Mouse (Mus musculus) neural tube, embryonic 11.5 days (tissue): ENCODE results near the gene Psmd3. TPM values are rescaled to one million over a fixed set of nuclear protein-coding genes. Genes with fewer than 3 reads are reported as not detected.
"Not testable (repeated sequence)": the region's sequence is repeated elsewhere in the genome, so short reads cannot be mapped to it uniquely, and the experiment has no call there.

Source experiments
- ATAC-seq: fragments of 200-750 bp; cut with Nextera tagmentation; 2 replicates; pipeline ENCODE4 v1.8.0; 2017; ENCODE audit warnings: moderate number of reproducible peaks, mild to moderate bottlenecking, moderate TSS enrichment, moderate library complexity; ENCODE audit not compliant: insufficient read depth, low FRiP score, low TSS enrichment
- DNase-seq: peaks from one replicate; pipeline ENCODE4 v3.0.0-alpha.2; 2015; ENCODE audit warnings: low spot score
- H3K27ac ChIP-seq: fragments of 300-500 bp; sonication (generic); 2 replicates; pipeline ENCODE4 v1.5.1; 2014; ENCODE audit warnings: low read depth, mild to moderate bottlenecking, low read length
- H3K27me3 ChIP-seq: fragments of 300-500 bp; sonication (generic); 2 replicates; pipeline ENCODE4 v1.6.1; 2014; ENCODE audit warnings: mild to moderate bottlenecking, low read length, mixed read lengths; ENCODE audit not compliant: control insufficient read depth, insufficient read depth
- H3K36me3 ChIP-seq: fragments of 300-500 bp; sonication (generic); 2 replicates; pipeline ENCODE4 v1.6.1; 2014; ENCODE audit warnings: mild to moderate bottlenecking, low read length, moderate library complexity, mixed read lengths; ENCODE audit not compliant: control insufficient read depth, insufficient read depth
- H3K4me1 ChIP-seq: fragments of 300-500 bp; sonication (generic); 2 replicates; pipeline ENCODE4 v1.6.1; 2014; ENCODE audit warnings: low read length, mixed read lengths; ENCODE audit not compliant: control insufficient read depth, insufficient read depth
- H3K4me2 ChIP-seq: fragments of 300-500 bp; sonication (generic); 2 replicates; pipeline ENCODE4 v1.6.1; 2014; ENCODE audit warnings: low read depth, mild to moderate bottlenecking, moderate library complexity
- H3K4me3 ChIP-seq: fragments of 300-500 bp; sonication (generic); 2 replicates; pipeline ENCODE4 v1.5.1; 2014; ENCODE audit warnings: low read depth, low read length
- H3K9ac ChIP-seq: fragments of 300-500 bp; sonication (generic); 2 replicates; pipeline ENCODE4 v1.6.1; 2014; ENCODE audit warnings: mild to moderate bottlenecking, low read length
- H3K9me3 ChIP-seq: fragments of 300-500 bp; sonication (generic); 2 replicates; pipeline ENCODE4 v1.6.1; 2016; ENCODE audit warnings: low read length; ENCODE audit not compliant: control insufficient read depth
- WGBS: fragments of 180-500 bp; shearing (Covaris S2); extraction: QIAGEN DNeasy Blood & Tissue Kit; methylation state at CpG from one replicate; pipeline ENCODE4 v1.1.7; 2014; 5-methylcytosine and 5-hydroxymethylcytosine counted together
- polyA plus RNA-seq: library from polyadenylated mRNA; unstranded; fragments of >200 nt; fragmentation: Nextera tagmentation; extraction: Ambion mirVana; gene quantifications from 2 replicates; pipeline ENCODE4 v1.2.1, GENCODE M21; 2014

The Psmd3 gene
- polyA plus RNA-seq, 1 experiment from 2014 or later, result 172 TPM

DNA sequence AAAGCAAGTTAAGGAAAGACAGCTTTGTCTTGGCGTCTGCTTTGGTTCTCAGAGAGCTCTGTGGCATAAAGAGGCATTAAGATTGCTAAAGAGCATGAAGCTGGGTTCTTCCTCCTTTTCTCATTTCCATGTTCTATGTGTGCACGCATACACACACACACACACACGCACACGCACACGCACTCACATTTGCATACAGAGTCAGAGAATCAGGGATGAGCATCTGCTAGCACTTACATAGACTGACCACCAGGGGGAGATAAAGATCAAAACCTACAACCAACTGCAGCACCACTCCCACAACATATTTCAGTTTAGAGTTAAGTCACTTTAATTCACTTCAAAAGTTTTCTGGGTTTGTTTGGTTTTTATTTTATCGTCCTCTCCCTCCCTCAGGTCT is 21.8 kb upstream of the Psmd3 start:
- peak; percentile 49 for DNase-seq
- no peak overlapping the region for H3K4me2 ChIP-seq
- no peak overlapping the region for H3K9ac ChIP-seq
- H3K36me3 ChIP-seq, result no peaks in the 10 kb centered on the region
- H3K4me3 ChIP-seq, result no peak overlapping the region
- no peaks in the 10 kb centered on the region for H3K4me1 ChIP-seq
- no peaks in the 10 kb centered on the region for H3K27me3 ChIP-seq
- no peak for ATAC-seq
- WGBS, result 11% methylated on average over 6 of the region's 6 CpGs
- H3K9me3 ChIP-seq, result no peaks in the 10 kb centered on the region
- no peak overlapping the region for H3K27ac ChIP-seq

DNA sequence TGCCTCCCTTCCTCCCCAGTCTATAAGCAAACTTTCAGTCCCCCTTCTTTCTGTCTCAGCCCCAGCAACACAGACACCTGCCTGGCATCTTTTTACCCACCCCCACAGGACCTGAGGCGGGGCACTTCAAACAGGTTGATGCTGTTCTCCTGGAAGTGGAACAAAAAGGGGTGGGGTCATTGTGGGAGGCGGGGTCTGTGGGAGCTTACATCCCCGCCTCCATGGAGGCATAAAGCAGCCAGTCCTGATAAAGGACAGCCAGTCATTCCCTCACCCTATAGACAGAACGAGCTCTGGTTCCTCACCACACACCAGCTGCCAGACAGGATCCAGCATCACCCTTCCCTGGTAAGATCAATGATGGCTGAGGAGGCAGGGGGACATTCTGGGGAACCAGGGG is 18.3 kb upstream of the Psmd3 start, which contains the start of gene Gsdma:
Gene Gsdma, plus strand, starts transcription at position 261 of the 400 bp plus-strand sequence.
- Histone ChIP-seq H3K36me3 (no peaks in the 10 kb centered on the region), H3K4me1 (no peaks in the 10 kb centered on the region), H3K4me2 (no peak within 1 kb of the TSS), H3K9ac (no peak within 1 kb of the TSS), H3K9me3 (no peaks in the 10 kb centered on the region), H3K27me3 (no peaks in the 10 kb centered on the region), H3K4me3 (no peak within 1 kb of the TSS), H3K27ac (no peak within 1 kb of the TSS)
- no peak for DNase-seq
- ATAC-seq, result no peak
- 29% methylated on average over 4 of the region's 4 CpGs for WGBS

DNA sequence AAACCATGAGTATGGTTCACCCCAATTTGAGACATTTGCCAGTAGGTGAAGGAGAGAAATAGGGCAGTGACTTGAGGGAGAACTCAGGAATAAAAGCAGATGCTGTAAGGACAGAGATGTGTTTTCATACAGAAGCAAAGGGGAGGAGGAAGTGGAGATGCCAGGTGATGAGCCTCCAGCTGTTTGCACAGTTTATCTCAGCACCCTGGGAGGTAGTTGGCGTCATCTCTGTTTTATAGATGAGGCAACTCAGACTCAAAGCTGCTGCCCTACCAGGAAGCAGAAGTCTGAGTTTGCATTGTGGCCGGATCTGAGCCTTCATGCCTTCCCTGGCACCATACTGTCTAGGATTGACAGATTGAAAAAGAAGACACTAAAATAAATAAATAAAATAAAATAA is 13.4 kb upstream of the Psmd3 start:
- WGBS, result 74% methylated on average over 2 of the region's 2 CpGs
- Histone ChIP-seq H3K27ac (no peak overlapping the region), H3K4me3 (no peak overlapping the region), H3K4me1 (no peaks in the 10 kb centered on the region), H3K4me2 (no peak overlapping the region), H3K27me3 (no peaks in the 10 kb centered on the region), H3K9ac (no peak overlapping the region), H3K9me3 (no peaks in the 10 kb centered on the region), H3K36me3 (no peaks in the 10 kb centered on the region)
- DNase-seq, result no peak
- ATAC-seq, result no peak

DNA sequence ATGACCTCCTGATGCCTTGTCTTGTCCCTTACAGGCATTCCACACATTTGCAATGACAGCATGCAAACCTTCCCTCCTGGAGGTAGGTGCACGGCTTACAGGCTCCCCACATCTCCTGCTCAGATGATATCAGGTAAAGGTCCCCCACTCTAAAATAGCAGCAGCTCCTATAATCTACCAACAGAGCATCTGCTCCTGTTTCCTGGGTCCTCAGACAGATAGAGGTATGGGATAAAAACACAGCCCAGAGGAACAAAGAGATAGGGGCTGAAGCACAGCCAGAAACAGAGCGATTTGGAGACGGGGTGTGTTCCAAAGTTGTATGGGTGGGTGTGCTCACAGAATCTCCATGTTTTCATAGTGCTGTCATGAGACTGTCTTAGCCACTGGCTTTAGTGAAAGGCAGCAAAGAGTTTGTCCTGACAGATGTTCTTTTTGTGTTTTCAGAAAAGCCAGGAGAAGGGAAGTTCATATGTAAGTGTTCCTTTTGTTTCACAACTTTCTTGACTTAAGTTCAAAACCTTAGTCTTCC is 11.0 kb upstream of the Psmd3 start:
- WGBS, result 72% methylated on average over 3 of the region's 3 CpGs
- H3K27me3 ChIP-seq, result no peaks in the 10 kb centered on the region
- no peak for ATAC-seq
- no peaks in the 10 kb centered on the region for H3K4me1 ChIP-seq
- no peak for DNase-seq
- H3K36me3 ChIP-seq, result no peaks in the 10 kb centered on the region
- no peaks in the 10 kb centered on the region for H3K9me3 ChIP-seq
- no peak overlapping the region for H3K4me2 ChIP-seq
- H3K9ac ChIP-seq, result no peak overlapping the region
- no peak overlapping the region for H3K4me3 ChIP-seq
- H3K27ac ChIP-seq, result no peak overlapping the region

DNA sequence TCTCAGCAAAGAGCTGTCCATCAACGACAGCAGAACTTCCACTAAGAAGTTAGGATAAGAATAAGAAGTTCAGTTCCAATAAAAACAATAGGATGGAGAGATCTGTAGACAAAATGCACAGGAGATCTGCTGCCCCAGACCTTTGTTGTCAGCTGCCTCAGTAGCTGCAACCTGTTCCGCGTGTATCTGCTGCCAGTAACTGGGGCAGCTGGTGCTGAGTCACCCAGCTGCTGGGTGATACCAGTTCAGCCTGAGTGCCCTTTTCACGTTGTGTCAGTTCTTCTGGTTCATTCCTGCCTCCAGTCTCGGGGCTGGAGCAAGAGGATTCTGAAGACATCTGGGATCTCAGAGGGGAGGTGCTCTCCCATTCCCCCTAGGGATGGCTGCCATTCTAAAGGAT is 10.5 kb upstream of the Psmd3 start:
- no peak for DNase-seq
- Histone ChIP-seq H3K9me3 (no peaks in the 10 kb centered on the region), H3K4me3 (no peak overlapping the region), H3K27ac (no peak overlapping the region), H3K4me2 (no peak overlapping the region), H3K4me1 (no peaks in the 10 kb centered on the region), H3K36me3 (no peaks in the 10 kb centered on the region), H3K27me3 (no peaks in the 10 kb centered on the region), H3K9ac (no peak overlapping the region)
- WGBS, result 62% methylated on average over 5 of the region's 5 CpGs
- ATAC-seq, result no peak

DNA sequence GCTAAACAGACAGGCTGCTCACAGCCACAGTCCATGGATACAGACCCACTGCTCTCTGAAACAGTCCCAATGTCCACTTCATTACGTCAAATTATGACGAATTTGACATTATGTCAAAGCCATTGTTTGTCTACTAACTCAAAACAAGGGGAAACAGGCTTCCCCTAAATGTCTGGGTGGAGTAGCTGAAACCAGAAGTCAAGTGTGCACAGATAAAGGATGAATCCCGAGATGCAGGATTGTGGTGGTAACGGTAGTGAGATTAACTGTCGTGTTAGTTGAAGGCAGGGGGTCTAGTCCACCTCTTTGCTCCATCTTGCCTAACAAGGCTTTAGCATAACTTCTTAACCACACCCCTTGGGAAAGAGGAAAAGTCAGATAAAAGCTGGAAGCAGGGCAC is 9.9 kb upstream of the Psmd3 start:
- WGBS, result 87% methylated on average over 5 of the region's 5 CpGs
- H3K9ac ChIP-seq, result no peak overlapping the region
- no peak for ATAC-seq
- no peak overlapping the region for H3K4me2 ChIP-seq
- H3K27ac ChIP-seq, result no peak overlapping the region
- no peaks in the 10 kb centered on the region for H3K4me1 ChIP-seq
- H3K36me3 ChIP-seq, result no peaks in the 10 kb centered on the region
- no peaks in the 10 kb centered on the region for H3K27me3 ChIP-seq
- DNase-seq, result no peak
- H3K4me3 ChIP-seq, result no peak overlapping the region
- no peaks in the 10 kb centered on the region for H3K9me3 ChIP-seq

DNA sequence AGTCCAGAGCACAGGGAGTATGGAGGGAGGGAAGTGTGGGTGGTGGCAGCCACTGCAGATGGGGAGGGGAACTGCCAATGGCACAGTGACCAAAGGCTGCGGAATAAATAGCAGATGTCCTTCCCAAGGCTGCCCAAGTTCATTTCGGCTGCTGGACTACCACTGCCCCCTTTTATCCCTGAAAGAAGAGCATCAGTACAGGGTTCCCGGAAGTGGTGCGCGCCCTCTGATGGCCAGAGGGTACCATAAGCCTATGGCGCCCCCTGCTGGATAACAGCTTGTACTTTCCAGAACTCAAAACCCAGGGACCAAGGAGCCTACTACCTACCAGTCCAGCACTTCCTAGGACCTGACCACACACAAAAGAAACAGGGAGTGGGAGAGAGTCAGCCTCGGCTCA is 9.2 kb upstream of the Psmd3 start:
- H3K27ac ChIP-seq, ATAC-seq, H3K9me3 ChIP-seq, H3K36me3 ChIP-seq, H3K27me3 ChIP-seq, H3K4me1 ChIP-seq, H3K4me2 ChIP-seq, H3K4me3 ChIP-seq, H3K9ac ChIP-seq: not testable (repeated sequence)
- 4% methylated on average over 6 of the region's 7 CpGs for WGBS
- DNase-seq, result peak; percentile 70

DNA sequence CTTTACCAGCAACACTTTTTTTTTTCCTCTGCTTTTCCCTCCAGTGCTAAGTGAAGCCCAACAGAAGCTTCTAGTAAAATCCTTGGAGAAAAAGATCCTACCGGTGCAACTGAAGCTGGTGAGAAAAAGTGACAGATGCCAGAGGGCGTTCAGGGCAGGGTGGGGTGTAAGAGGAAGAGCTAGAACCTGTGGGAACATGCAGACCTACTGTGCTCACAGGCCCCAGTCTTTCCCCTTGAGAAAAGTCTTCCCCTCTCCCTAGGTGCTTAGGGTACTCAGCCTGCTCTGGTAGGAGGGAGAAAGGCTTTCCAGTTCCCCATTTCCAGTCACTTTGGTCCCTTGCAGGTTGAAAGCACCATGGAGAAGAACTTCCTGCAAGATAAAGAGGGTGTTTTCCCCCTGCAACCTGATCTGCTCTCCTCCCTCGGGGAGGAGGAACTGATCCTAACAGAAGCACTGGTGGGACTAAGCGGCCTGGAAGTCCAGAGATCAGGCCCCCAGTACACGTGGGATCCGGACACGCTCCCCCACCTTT is 6.5 kb upstream of the Psmd3 start:
- no peak overlapping the region for H3K4me2 ChIP-seq
- H3K27ac ChIP-seq, result no peak overlapping the region
- no peaks in the 10 kb centered on the region for H3K4me1 ChIP-seq
- 52% methylated on average over 7 of the region's 7 CpGs for WGBS
- H3K36me3 ChIP-seq, result no peaks in the 10 kb centered on the region
- H3K9me3 ChIP-seq, result no peaks in the 10 kb centered on the region
- no peak overlapping the region for H3K4me3 ChIP-seq
- no peaks in the 10 kb centered on the region for H3K27me3 ChIP-seq
- DNase-seq (no peak), ATAC-seq (no peak)
- no peak overlapping the region for H3K9ac ChIP-seq

DNA sequence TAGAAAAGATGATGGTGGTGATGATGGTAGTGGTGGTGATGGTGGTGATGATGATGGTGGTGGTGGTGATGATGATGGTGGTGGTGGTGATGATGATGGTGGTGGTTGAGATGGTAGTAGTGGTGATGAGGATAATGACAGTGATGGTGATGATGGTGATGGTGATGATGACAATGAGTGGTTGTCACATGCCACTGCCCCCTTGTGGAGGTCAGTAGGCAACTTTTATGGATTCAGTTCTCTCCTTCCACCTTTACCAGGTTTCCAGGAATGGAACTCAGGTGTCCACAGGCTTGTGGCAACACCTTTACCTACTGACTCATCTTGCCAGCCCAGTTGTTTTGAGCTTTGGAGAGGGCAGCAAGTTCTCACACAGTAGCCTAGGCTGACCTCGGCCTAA is 2.3 kb upstream of the Psmd3 start:
- H3K4me1 ChIP-seq, result peaks cover 5% of the 10 kb centered on the region
- no peak for ATAC-seq
- H3K4me2 ChIP-seq, result no peak overlapping the region
- no peaks in the 10 kb centered on the region for H3K36me3 ChIP-seq
- H3K9me3 ChIP-seq, result no peaks in the 10 kb centered on the region
- no peak overlapping the region for H3K27ac ChIP-seq
- 97% methylated on average over 1 of the region's 1 CpGs for WGBS
- DNase-seq, result no peak
- H3K27me3 ChIP-seq, result no peaks in the 10 kb centered on the region
- no peak overlapping the region for H3K4me3 ChIP-seq
- no peak overlapping the region for H3K9ac ChIP-seq
